Mouse (Mus musculus) liver, embryonic 14.5 days (tissue): ENCODE measurements around the gene Slc39a3.

Experiments
- CTCF ChIP-seq: IDR thresholded peaks from 2 replicates; pipeline ENCODE4 v1.5.1; 2016; ENCODE audit warnings: antibody characterized with exemption, low read depth, control low read depth
- EP300 ChIP-seq: IDR thresholded peaks from 2 replicates; pipeline ENCODE4 v1.6.1; 2016; ENCODE audit warnings: antibody characterized with exemption, low read depth

DNA sequence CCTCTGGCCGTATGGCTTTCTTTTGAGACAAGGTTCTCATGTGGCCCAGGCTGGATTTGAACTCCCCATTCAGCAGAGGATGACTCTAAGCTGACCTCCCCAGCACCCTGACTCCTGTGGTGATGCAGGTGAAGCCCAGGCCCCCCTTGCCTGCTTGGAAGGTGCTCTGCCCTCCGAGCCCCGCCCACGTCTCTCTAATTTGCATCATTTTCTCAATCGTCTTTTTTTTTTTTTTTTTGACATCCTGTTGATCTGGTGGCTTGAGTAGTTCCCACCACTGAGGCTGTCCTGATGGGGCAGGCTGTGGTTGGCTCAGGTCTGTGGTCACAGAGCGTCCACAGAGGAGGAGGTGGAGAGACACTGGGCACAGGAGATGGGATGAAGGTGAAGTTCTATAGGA is 47.8 kb downstream of the Slc39a3 start:
- TF ChIP-seq CTCF, result no peak
- TF ChIP-seq EP300, result no peak
